Mouse (Mus musculus) spleen, postnatal 14 days (tissue): ENCODE data around the gene Dnase1l3.
A peak's percentile ranks its signal among the peaks of the same experiment; 100 is the strongest.

Experiments used
- DNase-seq, 2 experiments: peaks; one replicate each; pipeline ENCODE4 v3.0.0; 2021 to 2022; ENCODE audit warnings: low spot score in 2 of 2

Dnase1l3 gene

GRCm38 (mm10) chr14:7977471-7977870 lies 16.9 kb downstream of the Dnase1l3 start:
- no peak for DNase-seq

- DNase-seq: no peak
Measured at GRCm38 (mm10) chr14:7975177-7975576, 19.2 kb downstream of the Dnase1l3 start.

- DNase-seq: no peak
Measured at GRCm38 (mm10) chr14:7974643-7975042, 19.7 kb downstream of the Dnase1l3 start.

- no peak for DNase-seq
Measured at GRCm38 (mm10) chr14:7971889-7972493, 22.4 kb downstream of the Dnase1l3 start.

- peak in 1 of 2 experiments; percentile 55 for DNase-seq
Measured at GRCm38 (mm10) chr14:7964219-7964889, 30.0 kb downstream of the Dnase1l3 start.

GRCm38 (mm10) chr14:7963160-7963559 lies 31.2 kb downstream of the Dnase1l3 start:
- no peak for DNase-seq

- no peak for DNase-seq
Measured at GRCm38 (mm10) chr14:7962626-7963025, 31.7 kb downstream of the Dnase1l3 start.

GRCm38 (mm10) chr14:7961714-7962113 lies 32.7 kb downstream of the Dnase1l3 start:
- no peak for DNase-seq

- DNase-seq: no peak
Measured at GRCm38 (mm10) chr14:7960616-7961015, 33.8 kb downstream of the Dnase1l3 start.

- DNase-seq: no peak
Measured at GRCm38 (mm10) chr14:7957049-7957448, 37.3 kb downstream of the Dnase1l3 start, which contains the start of gene Gm45521. Gm45521 (plus strand) TSS chr14:7957288.

GRCm38 (mm10) chr14:7956427-7956826 lies 37.9 kb downstream of the Dnase1l3 start:
- no peak for DNase-seq

- no peak for DNase-seq
Measured at GRCm38 (mm10) chr14:7954071-7954471, 40.3 kb downstream of the Dnase1l3 start.

- no peak for DNase-seq
Measured at GRCm38 (mm10) chr14:7952610-7953254, 41.6 kb downstream of the Dnase1l3 start.

- no peak for DNase-seq
Measured at GRCm38 (mm10) chr14:7951234-7951633, 43.1 kb downstream of the Dnase1l3 start.

GRCm38 (mm10) chr14:7945261-7945660 lies 49.1 kb downstream of the Dnase1l3 start:
- no peak for DNase-seq

- DNase-seq: no peak
Measured at GRCm38 (mm10) chr14:7944349-7945039, 49.9 kb downstream of the Dnase1l3 start.

GRCm38 (mm10) chr14:7943801-7944135 lies 50.6 kb downstream of the Dnase1l3 start:
- DNase-seq: no peak

GRCm38 (mm10) chr14:7943101-7943800 lies 51.1 kb downstream of the Dnase1l3 start:
- DNase-seq: no peak

GRCm38 (mm10) chr14:7941413-7941812 lies 53.0 kb downstream of the Dnase1l3 start:
- no peak for DNase-seq

- DNase-seq: no peak
Measured at GRCm38 (mm10) chr14:7938809-7939784, 55.3 kb downstream of the Dnase1l3 start.
